Mouse (Mus musculus) adrenal gland, adult 8-10 months (tissue): ENCODE results near the gene Myl4. TPM values are rescaled to one million over a fixed set of nuclear protein-coding genes. Genes with fewer than 3 reads are reported as not detected.
A peak's percentile ranks its signal among the peaks of the same experiment; 100 is the strongest.
"Not testable (repeated sequence)": the region's sequence is repeated elsewhere in the genome, so short reads cannot be mapped to it uniquely, and the experiment has no call there.

Experiments used
- DNase-seq: peaks from one replicate; pipeline ENCODE4 v3.0.0; 2022
- total RNA-seq, 4 experiments: library from RNA; stranded (reverse); gene quantifications; 2 replicates each; pipeline ENCODE4 v1.2.4; 2022

Myl4 gene
- 1 to 10 TPM; 1.6 to 3.8 (median 2.6) TPM for total RNA-seq

DNA sequence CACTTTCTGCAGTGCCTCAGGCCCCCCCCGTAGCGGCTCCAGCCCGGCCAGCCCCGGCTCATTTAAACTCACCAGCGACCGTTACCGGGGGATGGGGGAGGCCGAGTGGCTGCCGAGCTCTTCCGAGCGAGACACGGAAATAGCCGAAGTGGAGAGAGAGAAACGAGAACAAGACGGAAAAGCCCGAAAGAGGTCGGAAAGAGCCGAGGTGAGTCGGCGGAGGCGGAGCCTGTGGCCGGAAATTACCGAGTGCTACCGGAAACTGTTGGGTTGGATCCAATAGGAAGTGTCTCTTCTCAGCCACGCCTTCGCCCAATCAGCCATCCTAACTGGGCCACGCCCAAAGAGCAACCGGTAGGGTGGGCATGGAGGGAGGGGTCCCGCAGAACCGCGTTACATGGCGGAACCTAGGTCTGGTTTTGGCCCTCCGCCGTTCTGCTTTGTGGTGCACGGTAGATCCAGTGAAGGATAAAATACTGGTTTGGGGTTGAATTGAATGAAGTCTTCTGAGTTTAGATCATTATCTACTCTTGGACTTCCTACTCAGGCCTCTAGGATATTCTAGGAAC, at the start of gene Myl4, which contains the start of gene Cdc27:
Myl4 (plus strand) TSS at position 258 of the 569 bp plus-strand sequence.
Cdc27 (minus strand) TSS at position 215 of the 569 bp plus-strand sequence.
- peak; percentile 98 for DNase-seq

DNA sequence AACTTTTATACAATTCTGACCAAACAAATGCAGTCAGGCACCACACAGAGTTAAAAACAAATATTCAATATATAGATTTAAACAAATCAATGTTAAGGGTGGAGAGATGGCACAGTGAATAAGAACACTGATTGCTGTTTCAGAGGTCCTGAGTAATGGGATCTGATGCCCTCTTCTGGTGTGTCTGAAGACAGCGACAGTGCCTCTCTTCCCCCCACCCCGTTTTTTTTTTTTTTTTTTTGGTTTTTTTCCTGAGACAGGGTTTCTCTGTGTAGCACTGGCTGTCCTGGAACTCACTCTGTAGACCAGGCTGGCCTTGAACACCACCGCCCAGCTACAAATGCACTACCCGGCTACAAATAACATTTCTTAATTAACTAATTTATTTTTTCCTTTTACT, 42.0 kb upstream of the Myl4 start:
- no peak for DNase-seq

DNA sequence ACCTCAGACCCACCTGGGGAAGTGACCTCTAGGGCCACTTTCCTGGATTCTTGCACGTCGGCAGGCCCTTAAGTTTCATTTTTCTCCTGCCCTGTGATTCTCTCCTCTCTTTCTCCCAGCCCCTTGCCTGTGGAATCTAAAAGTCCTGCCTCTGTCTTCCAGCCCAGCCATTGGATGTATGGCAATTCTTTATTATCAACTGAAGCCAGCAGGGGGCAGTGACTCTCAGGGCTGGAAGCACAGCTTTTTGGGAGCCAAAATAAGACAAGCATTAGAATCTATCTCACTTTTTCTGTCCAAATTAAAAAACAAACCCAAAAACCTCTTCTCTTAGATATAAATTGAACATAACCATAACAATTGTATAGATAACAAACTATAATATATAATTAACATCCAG, 39.9 kb upstream of the Myl4 start:
- no peak for DNase-seq

DNA sequence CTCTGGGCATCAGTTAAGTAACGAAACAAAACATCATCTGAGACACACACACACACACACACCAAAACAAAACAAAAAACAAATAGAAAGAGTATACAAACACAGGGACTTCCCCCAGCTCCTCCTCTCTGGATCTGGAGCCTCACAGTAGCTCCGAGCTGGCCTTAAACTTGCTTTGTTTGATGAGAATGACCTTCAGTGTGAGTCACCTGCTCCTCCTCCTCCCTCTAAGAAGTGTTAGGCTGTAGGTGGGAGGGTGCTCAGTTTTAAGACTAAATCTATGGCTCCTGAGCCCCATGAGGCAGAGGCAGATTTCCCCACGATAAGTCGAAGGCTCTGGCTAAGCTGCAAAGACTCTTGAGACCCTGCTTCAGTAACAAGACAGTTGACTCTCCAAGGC, 38.0 kb upstream of the Myl4 start:
- DNase-seq = peak; percentile 26

DNA sequence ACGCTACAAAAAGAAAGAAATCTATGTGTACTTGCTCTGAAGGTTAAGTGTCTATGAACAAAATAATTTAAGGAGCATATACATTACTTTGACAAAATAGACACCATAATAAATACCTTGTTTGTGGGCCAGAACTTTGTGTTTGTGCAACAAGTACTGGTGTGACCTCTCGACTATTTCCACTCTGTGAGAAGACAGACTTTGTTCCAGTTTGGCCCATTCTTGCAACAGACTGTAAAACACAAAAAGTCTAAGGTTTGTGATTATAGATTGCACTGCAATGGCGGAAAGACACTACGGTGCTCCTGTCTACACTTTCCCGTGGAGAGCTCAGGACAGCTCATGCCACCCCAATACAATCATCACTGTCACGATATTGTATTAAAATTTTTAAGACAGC, 24.5 kb upstream of the Myl4 start:
- no peak for DNase-seq

DNA sequence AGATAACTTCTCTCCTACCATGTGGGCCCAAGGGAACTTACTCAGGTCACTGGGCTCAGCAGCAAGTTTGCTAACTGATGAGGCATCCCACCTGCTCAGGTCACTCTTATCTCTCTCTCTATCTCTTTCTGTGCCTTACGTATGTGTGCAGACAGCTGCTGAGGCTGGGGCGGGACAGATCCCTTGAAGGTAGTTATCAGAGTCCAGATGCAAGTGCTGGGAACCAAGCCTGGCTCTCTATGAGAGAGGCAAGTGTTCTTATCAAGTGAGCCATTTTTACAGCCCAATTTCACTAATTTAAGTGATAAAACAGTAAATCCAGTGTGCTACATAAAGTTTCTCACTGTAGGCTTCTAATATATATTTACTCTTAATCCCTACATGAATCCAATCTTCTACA, 13.6 kb upstream of the Myl4 start:
- no peak for DNase-seq

GRCm38 (mm10) chr11:104537945-104538555, 12.4 kb upstream of the Myl4 start:
- DNase-seq = no peak

DNA sequence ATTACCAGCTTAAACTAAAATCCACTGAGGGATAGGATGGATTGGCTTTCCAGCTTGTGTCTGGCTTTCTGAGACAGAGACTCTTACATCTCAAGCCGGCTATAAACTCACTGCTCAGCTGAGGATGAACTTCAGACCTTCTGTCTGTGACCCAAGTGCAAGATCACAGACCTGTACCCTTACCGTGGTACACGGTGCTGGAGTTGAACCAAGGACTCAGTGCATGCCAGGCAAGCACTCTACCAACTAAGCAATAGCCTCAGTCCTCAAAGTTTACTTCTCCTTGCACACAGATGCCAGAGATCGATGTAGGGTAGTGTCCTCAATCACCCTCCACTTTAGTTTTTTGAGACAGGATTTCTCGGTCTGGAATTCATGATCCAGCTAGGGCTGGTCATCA, 10.7 kb upstream of the Myl4 start:
- no peak for DNase-seq

GRCm38 (mm10) chr11:104543337-104543736, 7.1 kb upstream of the Myl4 start:
- not testable (repeated sequence) for DNase-seq

GRCm38 (mm10) chr11:104544507-104544906, 6.0 kb upstream of the Myl4 start:
- DNase-seq = no peak

DNA sequence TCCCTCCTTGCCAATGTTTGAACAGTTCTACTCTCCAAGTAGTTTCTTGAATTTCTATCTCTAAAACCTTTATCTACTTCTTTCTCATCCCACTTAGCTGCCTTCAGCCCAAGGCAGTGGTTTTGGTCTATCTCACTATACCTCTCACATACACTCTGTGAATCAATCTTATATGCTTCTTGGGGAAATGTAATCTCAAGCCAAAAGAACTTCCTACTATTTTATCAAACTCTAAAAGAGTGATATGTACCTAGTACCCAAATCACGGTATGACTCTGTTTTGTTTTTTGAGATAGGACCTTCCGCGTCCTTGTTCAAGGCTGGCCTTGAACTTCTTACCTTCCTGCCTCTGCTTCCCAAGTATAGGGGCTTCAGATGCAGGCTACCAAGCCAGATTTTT, 3.0 kb upstream of the Myl4 start:
- DNase-seq = no peak

DNA sequence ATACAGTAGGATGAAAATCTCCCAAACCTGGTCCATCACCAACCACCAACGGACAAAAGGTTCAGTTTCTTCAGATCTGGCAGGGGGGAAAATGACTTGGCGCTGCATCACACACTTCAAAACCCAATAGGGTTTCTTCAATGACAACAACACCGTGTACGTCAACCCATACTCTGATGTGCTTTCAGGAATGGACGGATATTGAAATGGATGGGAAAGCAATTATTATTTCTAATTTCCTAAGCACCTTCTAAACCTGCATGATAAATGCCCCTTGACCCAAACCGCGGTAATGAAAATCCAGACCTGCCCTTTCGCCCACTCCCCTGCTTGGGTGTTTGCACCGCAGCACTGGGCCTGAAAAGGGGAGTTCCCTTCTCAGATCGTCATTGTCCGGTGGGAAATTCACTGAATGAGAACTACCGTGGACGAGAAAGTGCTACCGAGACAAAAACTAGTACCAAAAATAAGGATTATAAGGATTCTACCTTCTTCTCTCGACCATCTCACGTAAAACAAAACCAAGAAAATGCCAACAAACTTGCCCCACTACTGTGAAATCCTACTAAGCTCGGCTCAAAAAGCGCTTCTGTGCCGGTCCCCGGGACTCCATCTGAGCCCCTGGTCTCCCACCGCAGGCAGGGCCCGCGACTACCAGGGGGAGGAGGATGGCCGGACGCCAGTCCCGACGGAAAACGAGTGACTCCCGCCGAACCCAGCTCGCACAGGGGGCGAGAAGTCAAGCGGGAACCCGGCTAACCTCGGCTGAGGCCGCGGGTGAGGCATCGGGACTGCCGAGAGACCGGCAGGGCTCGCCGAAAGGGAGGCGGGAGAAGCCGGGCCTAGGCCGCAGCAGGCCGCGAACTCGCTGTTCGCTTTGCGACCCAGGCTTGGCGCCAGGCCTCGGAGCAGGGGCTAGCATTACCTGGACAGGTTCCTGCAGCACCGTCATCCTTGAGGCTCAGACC, 741 bp upstream of the Myl4 start:
- DNase-seq = no peak

- no peak for DNase-seq
Observed at GRCm38 (mm10) chr11:104558065-104558464, 7.6 kb downstream of the Myl4 start.

DNA sequence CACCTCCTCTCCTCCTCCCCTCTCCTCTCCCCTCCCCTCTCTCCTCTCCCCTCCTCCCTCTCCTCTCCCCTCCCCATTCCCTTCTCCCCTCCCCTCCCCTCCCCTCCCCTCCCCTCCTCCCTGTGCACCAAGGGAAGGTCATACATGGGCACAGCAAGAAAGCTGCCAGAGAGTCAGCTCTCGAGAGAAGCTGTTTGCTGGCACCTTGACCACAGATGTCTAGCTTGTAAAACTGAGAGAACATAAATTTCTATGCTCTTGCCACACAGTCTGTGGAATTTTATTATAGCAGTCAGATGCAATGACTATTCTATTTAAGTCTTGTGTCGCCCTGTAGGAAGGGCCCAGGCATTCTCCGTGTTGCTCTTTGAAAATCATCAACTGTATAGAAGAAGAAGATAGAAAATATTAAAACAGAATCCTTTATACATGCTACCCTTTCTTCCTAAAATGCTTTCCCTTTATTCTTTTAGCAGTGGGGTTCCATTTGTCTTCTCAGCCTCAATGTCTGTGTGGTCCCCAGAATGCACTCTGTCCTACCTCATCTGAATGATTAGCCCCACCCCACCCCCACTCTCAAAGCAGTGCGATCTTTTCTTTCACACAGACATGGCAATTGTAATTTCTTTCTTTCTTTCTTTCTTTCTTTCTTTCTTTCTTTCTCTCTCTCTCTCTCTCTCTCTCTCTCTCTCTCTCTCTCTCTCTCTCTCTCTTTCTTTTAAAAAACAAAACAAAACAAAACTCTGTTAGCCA, 8.4 kb downstream of the Myl4 start:
- no peak for DNase-seq

- DNase-seq = no peak
Observed at GRCm38 (mm10) chr11:104560971-104561370, 10.5 kb downstream of the Myl4 start.

DNA sequence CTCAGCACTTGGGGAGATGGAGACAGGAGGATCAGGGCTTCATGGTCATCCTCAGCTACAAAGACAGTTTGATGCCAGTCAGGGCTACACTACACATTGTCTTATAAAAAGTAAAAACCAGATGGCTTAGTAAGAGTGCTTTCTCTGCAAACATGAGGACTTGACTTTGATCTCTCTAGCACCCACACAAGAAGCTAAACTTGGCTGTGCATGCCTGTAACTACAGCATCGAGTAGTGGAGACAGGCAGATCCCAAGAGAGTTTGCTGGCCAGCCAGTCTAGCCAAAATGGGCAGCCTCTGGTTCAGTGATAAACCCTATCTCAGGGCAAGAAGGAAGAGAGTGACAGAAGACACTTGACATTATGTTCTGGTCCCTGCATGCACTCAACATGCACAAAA, 13.0 kb downstream of the Myl4 start:
- no peak for DNase-seq

- DNase-seq = no peak
Observed at GRCm38 (mm10) chr11:104565172-104565571, 14.7 kb downstream of the Myl4 start.

- DNase-seq = no peak
Observed at GRCm38 (mm10) chr11:104566097-104566496, 15.6 kb downstream of the Myl4 start.

GRCm38 (mm10) chr11:104566796-104567195, 16.3 kb downstream of the Myl4 start:
- DNase-seq = no peak

- DNase-seq = no peak
Observed at GRCm38 (mm10) chr11:104567736-104568135, 17.3 kb downstream of the Myl4 start.

- DNase-seq = no peak
Observed at GRCm38 (mm10) chr11:104568326-104568725, 17.9 kb downstream of the Myl4 start.

GRCm38 (mm10) chr11:104570515-104570914, 20.1 kb downstream of the Myl4 start:
- DNase-seq = not testable (repeated sequence)

GRCm38 (mm10) chr11:104571373-104571772, 20.9 kb downstream of the Myl4 start:
- DNase-seq = peak; percentile 22
